Mouse (Mus musculus) layer of hippocampus, adult 9-10 months (tissue): ENCODE data around the gene Olfr1412.

Experiments used
- DNase-seq: peaks from one replicate; pipeline ENCODE4 v3.0.0; 2022; ENCODE audit warnings: low spot score

The Olfr1412 gene

GRCm38 (mm10) chr1:92637501-92638172, 52.1 kb downstream of the Olfr1412 start:
- DNase-seq: no peak

- DNase-seq: no peak
Observed at GRCm38 (mm10) chr1:92638181-92638580, 52.6 kb downstream of the Olfr1412 start.

- no peak for DNase-seq
Observed at GRCm38 (mm10) chr1:92638736-92639135, 53.2 kb downstream of the Olfr1412 start.

- no peak for DNase-seq
Observed at GRCm38 (mm10) chr1:92640393-92640792, 54.8 kb downstream of the Olfr1412 start.
